Mouse (Mus musculus) ES-CJ7 (cell line): ENCODE results near the gene Exoc3l2.

ENCODE experiments used
- DNase-seq: peaks from one replicate; pipeline ENCODE4 v3.0.0; 2011; ENCODE audit warnings: low read depth, low spot score

The Exoc3l2 gene

DNA sequence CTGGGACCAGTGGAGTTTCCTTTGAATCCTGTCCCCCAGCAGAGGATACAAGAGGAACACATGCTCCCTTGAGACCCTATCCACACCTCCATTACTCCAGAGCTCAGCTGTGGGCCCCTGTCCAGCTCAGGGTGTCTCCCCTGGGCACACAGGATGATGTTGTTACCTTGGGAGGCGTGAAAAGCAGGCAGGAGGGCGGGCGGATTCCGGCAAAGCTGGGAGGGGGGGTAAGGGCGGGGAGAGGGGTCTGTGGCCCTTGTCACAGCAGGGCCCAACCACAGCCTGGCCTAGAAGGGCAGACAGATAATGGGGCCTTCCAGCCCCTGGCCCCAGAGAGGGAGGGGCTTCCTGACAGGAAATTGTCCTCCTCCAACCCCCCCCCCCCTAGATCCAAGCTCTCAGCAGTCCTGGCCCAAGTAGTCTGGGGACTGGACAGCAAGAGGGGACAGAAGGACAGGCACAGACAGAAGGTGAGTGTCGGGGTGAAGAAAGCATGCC lies at the start of gene Exoc3l2:
Exoc3l2 (plus strand) TSS at position 448 of the 498 bp plus-strand sequence.
- DNase-seq = no peak

DNA sequence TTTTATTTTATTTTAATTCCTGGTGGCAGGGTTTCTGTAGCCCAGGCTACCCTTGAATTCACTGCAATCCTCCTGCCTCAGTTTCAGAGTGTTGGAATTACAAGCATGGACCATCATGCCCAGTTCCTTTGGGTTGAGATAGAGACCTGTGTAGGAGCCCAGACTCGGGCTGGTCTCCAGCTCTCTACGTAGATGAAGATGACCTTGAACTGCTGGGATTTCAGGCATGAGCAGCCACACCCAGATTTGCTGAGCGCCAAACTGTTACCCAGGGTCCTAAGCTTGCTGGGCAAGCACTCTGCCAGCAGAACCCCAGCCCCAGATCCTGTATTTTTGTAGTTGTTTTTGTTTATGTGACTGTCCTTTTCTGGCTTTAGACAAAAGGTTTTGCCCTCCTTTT lies 49.6 kb upstream of the Exoc3l2 start:
- DNase-seq = peak; percentile 47

DNA sequence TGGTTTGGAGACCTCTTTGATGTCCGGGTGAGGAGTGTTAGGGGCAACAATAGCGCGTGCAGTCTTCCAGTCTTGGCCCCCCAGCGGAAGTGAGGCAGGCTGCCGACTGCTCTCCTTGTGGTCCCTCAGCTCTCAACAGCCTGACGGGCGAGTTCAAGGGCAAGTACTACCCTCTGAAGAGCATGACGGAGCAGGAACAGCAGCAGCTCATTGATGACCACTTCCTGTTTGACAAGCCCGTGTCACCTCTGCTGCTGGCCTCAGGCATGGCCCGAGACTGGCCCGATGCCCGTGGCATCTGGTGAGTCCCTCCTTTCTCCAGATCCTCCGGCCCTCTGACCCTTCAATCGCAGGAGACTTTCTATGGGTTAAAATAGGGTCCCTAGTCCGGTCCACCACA lies 46.5 kb upstream of the Exoc3l2 start:
- no peak for DNase-seq

DNA sequence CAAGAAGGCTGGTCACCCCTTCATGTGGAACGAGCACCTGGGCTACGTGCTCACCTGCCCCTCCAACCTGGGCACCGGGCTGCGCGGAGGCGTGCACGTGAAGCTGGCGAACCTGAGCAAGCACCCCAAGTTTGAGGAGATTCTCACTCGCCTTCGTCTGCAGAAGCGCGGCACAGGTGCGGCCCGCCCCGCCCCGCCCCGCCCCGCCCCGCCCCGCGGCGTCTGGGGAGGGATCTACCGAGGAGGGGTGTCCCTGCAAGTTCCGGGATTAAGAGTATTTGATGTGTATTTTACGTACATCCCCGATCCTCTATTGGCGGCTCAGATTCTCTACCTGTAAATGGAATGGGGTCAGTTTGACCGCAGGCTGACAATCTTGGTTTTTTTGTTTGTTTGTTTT lies 43.0 kb upstream of the Exoc3l2 start:
- no peak for DNase-seq

DNA sequence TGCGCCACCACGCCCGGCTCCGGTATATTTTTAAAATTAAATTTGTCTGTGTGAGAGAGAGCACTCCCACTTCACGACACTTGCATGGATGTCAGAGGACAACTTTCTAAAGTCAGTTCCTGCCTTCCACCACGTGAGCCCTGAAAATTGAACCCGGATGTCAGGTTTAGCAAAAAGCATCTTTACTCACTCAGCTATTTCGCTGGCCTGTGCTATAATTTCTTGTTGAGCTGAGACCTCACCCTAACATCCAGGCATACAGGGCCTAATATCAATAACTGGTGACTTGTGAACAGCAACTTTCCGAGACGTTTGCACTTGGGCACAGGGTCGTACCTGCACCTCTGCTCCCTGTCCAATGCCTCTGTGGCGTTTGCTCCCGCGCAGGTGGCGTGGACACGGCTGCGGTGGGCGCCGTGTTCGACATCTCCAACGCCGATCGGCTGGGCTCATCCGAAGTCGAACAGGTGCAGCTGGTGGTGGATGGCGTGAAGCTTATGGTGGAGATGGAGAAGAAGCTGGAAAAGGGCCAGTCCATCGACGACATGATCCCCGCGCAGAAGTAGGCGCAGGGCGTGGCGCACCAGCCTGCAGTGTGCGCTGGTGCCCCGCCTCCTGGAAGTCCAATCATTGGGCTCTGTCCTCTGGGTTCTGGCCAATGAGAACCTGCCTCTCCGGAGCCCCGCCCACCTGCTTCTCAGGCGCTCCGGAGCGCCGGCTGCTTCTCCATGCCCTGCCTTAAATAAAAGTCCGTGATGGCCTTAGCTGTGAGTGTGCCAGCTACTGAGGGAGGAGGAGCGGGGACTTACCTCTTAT lies 42.1 kb upstream of the Exoc3l2 start:
- peak; percentile 89 for DNase-seq

DNA sequence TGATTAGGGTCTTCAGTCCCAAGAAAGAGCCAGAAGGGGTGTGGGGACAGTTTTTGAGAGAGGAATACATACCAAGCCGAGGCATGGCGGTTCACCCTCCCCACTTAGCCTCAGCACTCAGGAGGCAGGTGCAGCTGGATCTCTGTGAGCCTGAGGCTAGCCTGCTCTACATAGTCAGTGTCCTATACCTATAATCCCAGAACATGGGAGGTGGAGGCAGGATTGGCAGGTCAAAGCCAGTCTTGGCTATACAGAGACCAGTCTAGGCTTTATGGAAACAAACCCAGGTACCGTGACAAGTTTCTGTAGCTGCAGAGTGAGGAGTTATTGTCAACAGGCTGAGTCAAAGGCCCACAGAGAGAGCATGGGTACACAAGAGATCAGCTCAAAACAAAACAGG lies 40.0 kb upstream of the Exoc3l2 start:
- no peak for DNase-seq

DNA sequence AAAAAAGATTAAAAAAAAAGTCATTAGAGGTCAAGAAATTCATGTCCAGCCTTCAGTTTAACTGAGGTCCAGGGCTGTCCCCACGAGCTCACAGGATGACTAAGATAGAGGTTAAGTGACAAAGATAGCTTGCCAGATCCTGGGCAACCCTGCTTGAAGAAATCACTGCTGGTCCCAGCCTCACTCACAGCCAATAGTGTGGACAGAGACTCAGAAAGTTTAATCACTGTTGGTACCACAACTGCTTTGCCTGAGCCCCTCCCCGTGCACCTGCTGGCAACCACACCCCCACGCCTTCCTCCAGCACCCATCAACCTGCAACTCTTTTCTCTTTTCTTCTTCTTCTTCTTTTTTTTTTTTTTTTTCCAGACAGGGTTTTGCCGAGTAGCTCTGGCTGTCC lies 39.1 kb upstream of the Exoc3l2 start:
- no peak for DNase-seq

DNA sequence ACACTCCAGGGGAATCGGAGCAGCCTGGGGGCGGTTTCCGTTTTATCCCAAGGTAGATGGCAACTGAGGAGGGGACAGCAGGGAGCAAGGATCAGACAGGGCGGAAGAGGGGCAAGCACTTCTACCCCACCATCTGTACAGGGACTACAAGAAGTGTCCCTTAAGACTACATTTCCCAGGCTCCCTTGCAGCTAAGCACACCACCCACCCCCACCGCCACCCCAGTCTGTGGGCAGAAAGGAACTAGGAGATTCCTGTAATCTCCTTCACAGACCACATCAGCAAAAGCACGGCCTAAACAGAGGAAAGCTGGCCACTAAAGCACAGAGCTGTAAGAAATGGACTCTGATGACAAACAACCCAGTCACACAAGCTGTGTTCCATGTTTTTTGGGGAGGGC lies 36.8 kb upstream of the Exoc3l2 start:
- no peak for DNase-seq

DNA sequence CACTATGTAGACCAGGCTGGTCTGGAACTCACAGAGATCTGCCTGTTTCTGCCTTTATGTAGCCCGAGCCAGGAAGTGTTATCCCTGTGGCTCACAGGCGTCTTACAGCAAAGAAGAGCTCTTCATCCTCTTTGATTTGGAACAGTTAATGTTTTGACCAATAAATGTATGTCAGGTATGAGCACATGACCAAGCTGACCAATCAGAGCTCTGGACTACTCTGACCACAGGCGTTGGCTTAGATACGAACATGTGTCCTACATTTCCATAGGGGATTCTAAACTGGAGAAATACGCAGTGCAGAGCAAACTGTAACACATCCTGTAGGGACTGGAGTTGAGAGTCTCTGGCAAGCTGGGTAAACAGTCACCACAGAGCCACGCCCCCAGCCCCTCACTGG lies 36.2 kb upstream of the Exoc3l2 start:
- peak; percentile 58 for DNase-seq

DNA sequence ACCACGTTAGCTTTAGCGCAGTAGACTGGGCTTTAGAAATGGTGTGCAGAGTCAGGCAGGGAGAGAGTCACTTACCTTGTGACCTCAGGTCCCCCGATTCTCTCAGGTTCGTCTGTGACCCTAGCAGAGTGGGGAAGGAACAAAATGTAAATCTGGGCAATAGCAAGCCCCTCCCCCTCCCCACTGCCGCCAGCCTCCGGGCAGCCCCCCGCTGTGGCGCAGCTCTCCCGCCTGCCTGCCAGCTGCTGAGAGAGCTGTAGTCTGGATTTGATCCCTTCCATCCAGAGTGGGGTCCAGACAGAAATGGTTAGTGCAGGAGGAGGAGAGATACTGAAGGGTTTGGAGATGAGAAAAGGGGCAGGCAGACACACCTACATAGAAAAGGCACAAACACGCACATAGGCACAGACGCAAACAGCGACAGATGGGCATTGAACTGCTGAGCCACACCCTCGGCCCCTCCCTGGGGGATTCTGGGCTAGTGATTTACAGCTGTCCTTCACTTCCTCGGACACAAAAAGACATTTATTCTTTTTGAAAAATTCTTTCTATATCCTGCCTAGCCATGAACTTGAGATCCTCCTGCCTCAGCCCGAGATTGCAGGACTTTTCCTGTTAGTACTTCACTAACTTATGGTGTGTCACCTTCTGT lies 35.0 kb upstream of the Exoc3l2 start:
- DNase-seq = no peak

DNA sequence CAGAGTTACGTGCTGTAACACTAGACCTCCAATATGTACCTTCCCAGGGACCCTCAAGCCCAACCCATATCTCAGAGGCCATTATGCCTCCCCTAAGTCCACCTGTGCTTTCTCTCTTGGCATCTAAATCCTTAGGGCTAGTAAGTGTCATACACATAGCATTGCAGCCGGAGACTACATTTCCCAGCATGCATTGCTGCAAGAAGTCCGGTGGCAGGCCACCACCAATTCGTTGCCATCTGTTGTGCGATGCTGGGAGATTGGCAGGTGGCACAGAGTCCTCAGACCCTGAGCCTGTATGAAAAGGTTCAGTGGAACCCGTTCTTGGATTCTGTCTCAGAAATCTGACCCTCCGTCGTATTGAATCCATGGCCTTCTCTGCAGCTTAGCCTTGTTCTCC lies 33.4 kb upstream of the Exoc3l2 start:
- DNase-seq = peak; percentile 58

DNA sequence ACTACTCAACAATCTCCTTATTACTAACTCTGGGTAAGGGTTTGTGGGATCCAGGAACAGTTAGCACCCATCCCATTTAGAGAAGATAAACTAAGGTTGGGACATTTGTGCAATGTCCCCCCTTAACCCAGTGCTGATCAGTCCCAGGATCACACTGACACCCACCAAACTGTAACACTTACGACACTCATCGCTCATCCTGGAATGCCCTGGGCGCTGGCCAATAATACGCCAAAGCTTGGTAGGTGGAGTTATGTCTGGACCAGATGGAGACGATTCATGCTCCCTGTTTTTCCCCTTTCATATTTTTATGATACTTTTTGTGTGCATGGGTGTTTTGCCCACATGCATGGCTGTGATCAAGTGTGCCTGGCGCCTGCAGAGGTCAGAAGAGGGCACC lies 32.7 kb upstream of the Exoc3l2 start:
- DNase-seq = no peak

DNA sequence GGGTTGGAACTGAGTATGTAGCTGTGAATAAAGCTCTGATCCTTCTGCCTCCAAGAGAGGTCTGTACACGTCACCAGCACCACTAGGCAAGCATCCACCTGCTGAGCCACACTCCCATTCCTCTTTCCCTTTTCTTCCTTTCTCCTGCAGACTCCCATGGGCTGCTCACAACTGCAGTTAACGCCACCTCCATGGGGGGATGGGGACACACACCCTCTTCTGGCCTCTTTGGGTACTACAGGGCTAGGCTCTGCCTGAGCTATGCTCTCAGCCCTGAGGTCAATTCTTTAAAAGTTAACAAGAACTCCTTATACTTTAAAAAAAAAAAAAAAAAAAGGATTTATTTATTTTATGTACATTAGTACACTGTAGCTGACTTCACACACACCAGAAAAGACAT lies 30.7 kb upstream of the Exoc3l2 start:
- DNase-seq = peak; percentile 56

DNA sequence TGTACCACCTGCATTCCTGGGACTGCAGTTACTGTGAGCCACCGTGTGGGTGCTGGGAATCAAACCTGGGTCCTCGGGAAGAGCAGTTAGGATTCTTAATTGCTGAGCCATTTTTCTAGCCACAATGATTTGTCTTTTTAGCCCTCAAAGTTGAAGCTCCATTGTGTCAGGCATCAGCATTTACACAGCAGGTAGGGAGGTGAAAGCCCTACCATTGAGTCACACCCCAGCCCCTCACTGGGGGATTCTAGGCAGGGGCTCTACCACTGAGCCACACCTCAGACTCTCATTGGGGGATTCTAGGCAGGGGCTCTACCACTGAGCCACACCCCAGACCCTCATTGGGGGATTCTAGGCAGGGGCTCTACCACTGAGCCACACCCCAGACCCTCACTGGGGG lies 26.9 kb upstream of the Exoc3l2 start:
- DNase-seq = peak; percentile 68

DNA sequence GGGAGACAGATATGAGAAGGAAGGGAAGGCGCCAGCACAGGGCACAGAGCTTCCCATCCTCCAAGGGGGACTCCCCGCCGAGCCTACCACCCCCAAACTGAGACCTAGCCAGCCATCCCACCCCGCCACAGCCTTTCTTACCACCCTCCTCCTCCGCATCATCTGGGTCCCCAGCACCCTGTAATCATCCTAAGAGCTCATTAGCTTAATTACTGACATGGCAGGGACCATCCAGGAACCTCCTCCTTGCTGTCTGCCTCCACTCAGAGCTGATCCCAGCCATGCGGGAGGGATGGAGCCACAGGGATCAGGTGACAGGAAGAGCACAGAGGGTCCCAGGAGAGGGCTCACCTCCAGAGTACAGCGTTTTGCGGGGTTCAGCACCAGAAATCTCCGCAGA lies 26.1 kb upstream of the Exoc3l2 start:
- DNase-seq = no peak

DNA sequence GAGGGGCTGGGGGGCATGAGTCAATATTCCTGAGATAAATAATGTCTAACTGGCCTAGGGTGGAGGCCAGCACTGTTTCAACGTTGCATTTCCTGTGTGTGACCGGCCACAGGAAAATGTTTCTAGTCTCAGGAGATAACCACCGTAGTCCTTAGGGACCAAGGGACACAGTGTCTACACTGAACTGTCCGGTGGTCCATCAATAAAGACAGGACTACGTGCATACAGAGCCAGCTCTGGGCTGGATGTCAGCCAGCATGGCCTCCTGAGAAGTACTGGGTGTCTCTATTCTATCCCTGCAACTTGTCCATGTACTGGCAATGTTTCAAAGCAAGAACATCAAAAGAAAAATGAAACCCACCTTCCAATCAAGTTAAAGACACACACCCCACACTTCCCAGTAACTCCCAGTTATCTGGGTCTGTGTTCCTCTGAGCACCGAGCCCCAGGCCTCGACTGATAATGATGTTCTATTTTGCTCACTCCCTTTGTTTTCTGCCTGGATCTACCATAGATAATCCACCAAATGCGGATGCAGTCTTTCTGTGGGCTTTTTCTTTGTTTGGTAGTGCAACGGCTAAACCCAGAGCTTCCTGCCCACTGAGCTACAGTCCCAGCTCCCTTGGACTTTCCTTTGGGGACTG lies 21.6 kb upstream of the Exoc3l2 start:
- DNase-seq = no peak

DNA sequence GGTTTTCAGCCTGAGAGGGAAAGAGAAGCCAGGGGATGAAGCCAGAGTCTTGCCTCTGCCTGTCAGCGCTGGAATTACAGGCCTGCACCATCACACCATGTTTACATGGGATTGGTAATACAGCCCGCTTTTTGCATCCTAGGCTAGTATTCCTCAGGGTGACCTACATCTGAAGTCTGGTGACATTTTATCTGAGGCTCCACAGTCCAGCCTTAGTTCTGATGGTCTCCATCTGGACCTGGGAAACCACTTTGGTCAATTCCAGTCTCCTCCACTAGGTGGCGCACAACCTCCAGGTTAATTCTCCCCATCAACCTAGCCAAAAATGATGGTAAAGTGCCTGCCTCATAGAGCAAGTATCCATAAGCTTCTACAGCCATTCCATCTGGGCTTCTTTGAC lies 19.8 kb upstream of the Exoc3l2 start:
- DNase-seq = peak; percentile 63

DNA sequence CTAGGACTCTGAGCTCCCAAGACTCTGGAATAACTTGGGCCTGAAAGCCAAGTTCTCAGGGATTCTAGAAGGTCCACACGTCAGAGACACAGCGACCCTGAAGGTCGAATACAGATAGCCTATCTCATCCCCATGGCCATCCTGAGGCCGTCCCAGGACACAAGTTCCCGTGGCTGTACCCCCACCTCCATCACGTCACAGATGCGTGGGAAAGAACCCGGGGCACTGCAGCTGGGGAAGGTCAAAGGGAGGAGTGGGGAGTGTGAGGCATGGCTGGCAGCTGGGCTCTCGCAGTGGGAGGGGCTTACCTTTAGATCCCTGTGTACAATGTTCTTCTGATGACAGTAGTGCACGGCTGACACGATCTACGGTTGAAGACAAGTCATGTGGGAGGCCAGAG lies 18.3 kb upstream of the Exoc3l2 start:
- no peak for DNase-seq

DNA sequence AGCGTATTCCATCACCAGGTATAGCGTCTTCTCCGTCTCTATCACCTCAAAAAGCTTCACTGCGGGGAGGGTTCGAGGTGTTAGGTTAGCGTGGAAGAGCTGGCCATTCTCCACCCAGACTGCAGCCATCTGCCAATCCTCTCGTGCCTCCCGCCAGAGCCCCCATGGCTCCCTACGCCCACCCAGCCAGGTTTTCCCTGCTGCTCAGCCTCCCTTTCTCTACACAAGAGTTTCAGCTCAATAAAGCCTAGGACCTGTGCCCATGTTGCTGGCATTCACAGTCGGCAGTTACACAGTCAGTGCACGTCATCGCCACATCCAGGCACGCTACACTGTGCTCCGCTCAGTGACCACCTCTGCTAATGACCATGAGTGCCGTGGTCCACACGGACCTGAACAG lies 15.4 kb upstream of the Exoc3l2 start:
- no peak for DNase-seq

DNA sequence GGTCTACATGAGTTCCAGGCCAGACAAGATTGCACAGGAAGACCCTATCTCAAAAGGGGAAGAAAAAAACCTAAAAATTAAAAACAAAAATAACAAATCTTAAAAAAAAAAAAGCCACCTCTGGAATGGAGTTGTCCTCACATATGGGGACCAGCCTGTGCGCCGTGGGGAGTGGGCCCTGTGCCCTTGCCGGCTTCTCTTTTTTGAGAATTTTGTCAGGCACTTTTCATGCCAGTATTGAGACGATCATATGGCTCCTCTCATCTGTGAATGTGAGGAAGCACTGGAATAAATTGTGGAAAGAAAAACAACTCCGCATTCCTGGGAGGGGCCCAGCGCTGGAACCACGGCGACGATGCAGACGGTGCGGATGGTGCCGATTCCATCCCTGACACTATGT lies 14.0 kb upstream of the Exoc3l2 start:
- DNase-seq = no peak

DNA sequence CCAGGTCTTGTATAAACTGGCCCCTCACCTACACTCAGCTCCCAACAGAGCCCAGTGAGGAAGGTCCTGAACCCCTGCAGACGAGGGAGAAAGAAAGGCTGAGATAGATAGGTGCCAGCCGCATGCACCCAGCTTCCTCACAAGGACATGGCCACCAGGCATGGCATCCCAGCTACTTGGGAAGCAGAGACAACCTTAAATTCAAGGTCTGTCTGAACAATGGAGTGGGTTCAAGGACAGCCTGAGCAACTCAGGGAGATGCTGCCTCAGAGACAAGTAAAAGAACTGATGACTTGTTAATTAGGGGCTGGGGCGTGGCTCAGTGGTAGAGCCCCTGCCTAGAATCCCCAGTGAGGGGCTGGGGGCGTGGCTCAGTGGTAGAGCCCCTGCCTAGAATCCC lies 7.9 kb upstream of the Exoc3l2 start:
- peak; percentile 76 for DNase-seq

DNA sequence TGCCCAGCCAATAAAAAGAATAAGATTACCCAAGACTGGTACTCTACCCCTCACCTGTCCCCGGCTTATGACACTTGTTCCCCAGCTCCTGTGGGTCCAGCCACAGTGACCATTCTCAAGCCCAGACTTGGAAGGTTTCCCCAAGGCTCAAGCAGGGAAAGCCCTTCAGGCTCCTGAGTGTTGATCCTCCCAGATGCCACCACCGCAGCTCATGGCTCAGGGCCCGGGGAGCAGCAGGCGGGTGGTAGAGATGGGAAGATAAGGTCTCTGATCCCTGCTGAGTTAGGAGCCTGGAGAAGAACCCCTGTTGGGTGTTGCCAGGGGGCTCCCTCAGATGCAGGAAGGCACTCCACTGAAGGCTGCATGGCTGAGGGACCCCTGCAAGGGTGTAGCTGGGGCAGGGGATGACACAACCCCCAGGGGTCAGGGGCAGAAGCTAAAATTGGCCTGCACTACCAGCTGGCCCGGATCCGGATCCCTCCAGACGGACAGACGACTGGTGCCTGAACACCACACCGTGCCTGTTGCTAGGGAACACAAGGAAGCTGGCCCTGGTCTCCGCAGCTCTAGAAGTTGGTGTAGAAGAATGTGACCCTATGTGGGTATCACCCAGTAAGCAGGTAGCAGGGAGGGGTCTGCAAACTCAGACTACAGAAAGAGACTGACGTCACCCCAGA lies 7.2 kb upstream of the Exoc3l2 start:
- no peak for DNase-seq
